Mouse (Mus musculus): ENCODE results near the gene Tspan14.
A peak's percentile ranks its signal among the peaks of the same experiment; 100 is the strongest.

Gene Tspan14

GRCm38 (mm10) chr14:40952715-40953114, 13.9 kb downstream of the Tspan14 start:
- ATAC-seq (ENCODE audit: low TSS enrichment), result no peak

- ATAC-seq (ENCODE audit: low TSS enrichment), result no peak
Observed at GRCm38 (mm10) chr14:40952301-40952700, 14.3 kb downstream of the Tspan14 start.

GRCm38 (mm10) chr14:40949730-40950614, 16.6 kb downstream of the Tspan14 start:
- ATAC-seq (ENCODE audit: low TSS enrichment), result peak; percentile 53

GRCm38 (mm10) chr14:40949047-40949446, 17.6 kb downstream of the Tspan14 start:
- ATAC-seq (ENCODE audit: low TSS enrichment), result no peak

- ATAC-seq (ENCODE audit: low TSS enrichment), result no peak
Observed at GRCm38 (mm10) chr14:40948522-40948921, 18.1 kb downstream of the Tspan14 start.

GRCm38 (mm10) chr14:40947431-40948394, 18.9 kb downstream of the Tspan14 start:
- no peak for ATAC-seq (ENCODE audit: low TSS enrichment)

GRCm38 (mm10) chr14:40943802-40944201, 22.8 kb downstream of the Tspan14 start:
- ATAC-seq (ENCODE audit: low TSS enrichment), result no peak

- no peak for ATAC-seq (ENCODE audit: low TSS enrichment)
Observed at GRCm38 (mm10) chr14:40942429-40942828, 24.2 kb downstream of the Tspan14 start.

GRCm38 (mm10) chr14:40938380-40938987, 28.1 kb downstream of the Tspan14 start:
- no peak for ATAC-seq (ENCODE audit: low TSS enrichment)

GRCm38 (mm10) chr14:40937052-40937451, 29.6 kb downstream of the Tspan14 start:
- no peak for ATAC-seq (ENCODE audit: low TSS enrichment)

- no peak for ATAC-seq (ENCODE audit: low TSS enrichment)
Observed at GRCm38 (mm10) chr14:40935481-40935880, 31.1 kb downstream of the Tspan14 start.

GRCm38 (mm10) chr14:40935054-40935453, 31.6 kb downstream of the Tspan14 start:
- ATAC-seq (ENCODE audit: low TSS enrichment), result no peak

- ATAC-seq (ENCODE audit: low TSS enrichment), result no peak
Observed at GRCm38 (mm10) chr14:40933328-40933727, 33.3 kb downstream of the Tspan14 start.

GRCm38 (mm10) chr14:40932225-40932624, 34.4 kb downstream of the Tspan14 start:
- no peak for ATAC-seq (ENCODE audit: low TSS enrichment)

GRCm38 (mm10) chr14:40931115-40931829, 35.3 kb downstream of the Tspan14 start:
- no peak for ATAC-seq (ENCODE audit: low TSS enrichment)

GRCm38 (mm10) chr14:40929943-40930342, 36.7 kb downstream of the Tspan14 start:
- no peak for ATAC-seq (ENCODE audit: low TSS enrichment)

- ATAC-seq (ENCODE audit: low TSS enrichment), result no peak
Observed at GRCm38 (mm10) chr14:40928897-40929296, 37.7 kb downstream of the Tspan14 start.

GRCm38 (mm10) chr14:40927041-40927440, 39.6 kb downstream of the Tspan14 start:
- ATAC-seq (ENCODE audit: low TSS enrichment), result no peak

- ATAC-seq (ENCODE audit: low TSS enrichment), result no peak
Observed at GRCm38 (mm10) chr14:40924378-40925113, 42.1 kb downstream of the Tspan14 start.

GRCm38 (mm10) chr14:40921241-40921640, 45.4 kb downstream of the Tspan14 start:
- peak; percentile 2; the same call in 1 of the 2 replicates for ATAC-seq (ENCODE audit: low TSS enrichment)

- no peak for ATAC-seq (ENCODE audit: low TSS enrichment)
Observed at GRCm38 (mm10) chr14:40919521-40919920, 47.1 kb downstream of the Tspan14 start.
